Mouse (Mus musculus) kidney, postnatal 14 days (tissue): ENCODE measurements around the gene Copg1.
A peak's percentile ranks its signal among the peaks of the same experiment; 100 is the strongest.

ENCODE experiments used
- DNase-seq: peaks from one replicate; pipeline ENCODE4 v3.0.0; 2022; ENCODE audit warnings: mixed read lengths

Gene Copg1

GRCm38 (mm10) chr6:87887594-87888233 lies at the start of gene Copg1:
Gene Copg1, plus strand, starts transcription at chr6:87887814.
- DNase-seq, result peak; percentile 100

- peak; percentile 97 for DNase-seq
Observed at GRCm38 (mm10) chr6:87838551-87839197, 48.9 kb upstream of the Copg1 start, which contains the start of gene Isy1. Gene Isy1, minus strand, starts transcription at chr6:87838798.

GRCm38 (mm10) chr6:87839797-87840341 lies 47.7 kb upstream of the Copg1 start:
- no peak for DNase-seq

GRCm38 (mm10) chr6:87841635-87842034 lies 46.0 kb upstream of the Copg1 start:
- DNase-seq, result no peak

- no peak for DNase-seq
Observed at GRCm38 (mm10) chr6:87842254-87842653, 45.4 kb upstream of the Copg1 start.

GRCm38 (mm10) chr6:87845031-87845695 lies 42.5 kb upstream of the Copg1 start:
- no peak for DNase-seq

- DNase-seq, result peak; percentile 24
Observed at GRCm38 (mm10) chr6:87846813-87847212, 40.8 kb upstream of the Copg1 start.

GRCm38 (mm10) chr6:87849780-87850154 lies 37.8 kb upstream of the Copg1 start:
- DNase-seq, result no peak

- DNase-seq, result peak; percentile 67
Observed at GRCm38 (mm10) chr6:87850155-87850899, 37.3 kb upstream of the Copg1 start.

- DNase-seq, result peak; percentile 98
Observed at GRCm38 (mm10) chr6:87850900-87851614, 36.6 kb upstream of the Copg1 start, which contains the start of gene Cnbp. Gene Cnbp, minus strand, starts transcription at chr6:87851106.

- no peak for DNase-seq
Observed at GRCm38 (mm10) chr6:87851871-87852270, 35.7 kb upstream of the Copg1 start.

GRCm38 (mm10) chr6:87853446-87853845 lies 34.2 kb upstream of the Copg1 start:
- peak; percentile 28 for DNase-seq

- peak; percentile 25 for DNase-seq
Observed at GRCm38 (mm10) chr6:87857071-87857470, 30.5 kb upstream of the Copg1 start.

GRCm38 (mm10) chr6:87866211-87866610 lies 21.4 kb upstream of the Copg1 start:
- no peak for DNase-seq

- no peak for DNase-seq
Observed at GRCm38 (mm10) chr6:87867256-87867655, 20.4 kb upstream of the Copg1 start.

GRCm38 (mm10) chr6:87868871-87869506 lies 18.6 kb upstream of the Copg1 start:
- DNase-seq, result peak; percentile 79

GRCm38 (mm10) chr6:87870440-87870839 lies 17.2 kb upstream of the Copg1 start:
- no peak for DNase-seq

- no peak for DNase-seq
Observed at GRCm38 (mm10) chr6:87871240-87871639, 16.4 kb upstream of the Copg1 start.

GRCm38 (mm10) chr6:87873104-87873503 lies 14.5 kb upstream of the Copg1 start:
- DNase-seq, result peak; percentile 23

GRCm38 (mm10) chr6:87873963-87874362 lies 13.7 kb upstream of the Copg1 start:
- DNase-seq, result no peak

GRCm38 (mm10) chr6:87875083-87875482 lies 12.5 kb upstream of the Copg1 start:
- no peak for DNase-seq

GRCm38 (mm10) chr6:87875562-87875961 lies 12.1 kb upstream of the Copg1 start:
- no peak for DNase-seq
